In genomic region chr3:22075517-22075886, GRCm38 (mm10) we compare ENCODE assay signal across 8 mouse cellular contexts. TPM values are rescaled to one million over a fixed set of nuclear protein-coding genes. Genes with fewer than 3 reads are reported as not detected.
DNase-seq lines count a peak whose midpoint lies in the region; ATAC-seq and TF ChIP-seq lines count a peak whose summit lies in the region.

No protein-coding gene starts in this region.

- peak overlapping the region; percentile 85 for H3K4me2 ChIP-seq in lung, postnatal 0 days (replicated peaks; ENCODE audit: low read depth, low read length)
- peak overlapping the region; percentile 69 for H3K4me2 ChIP-seq in embryonic facial prominence, embryonic 13.5 days
- H3K4me2 ChIP-seq in hindbrain, embryonic 16.5 days (ENCODE audit: low read length): peak overlapping the region; percentile 57
- H3K4me2 ChIP-seq in midbrain, embryonic 15.5 days: peak overlapping the region; percentile 65

- no peaks in the 10 kb centered on the region for H3K36me3 ChIP-seq in lung, postnatal 0 days (ENCODE audit: insufficient read depth, low read length)
- peaks cover 4% of the 10 kb centered on the region; the same call in 1 of the 2 replicates for H3K36me3 ChIP-seq in embryonic facial prominence, embryonic 13.5 days
- H3K36me3 ChIP-seq in hindbrain, embryonic 16.5 days (ENCODE audit: control insufficient read depth, insufficient read depth, low read length): no peaks in the 10 kb centered on the region
- H3K36me3 ChIP-seq in midbrain, embryonic 15.5 days (replicated peaks): no peaks in the 10 kb centered on the region

- H3K4me1 ChIP-seq in lung, postnatal 0 days (ENCODE audit: insufficient read depth, low read depth, low read length): peaks cover 10% of the 10 kb centered on the region; the same call in 1 of the 2 replicates
- peaks cover 29% of the 10 kb centered on the region for H3K4me1 ChIP-seq in embryonic facial prominence, embryonic 13.5 days
- peaks cover 28% of the 10 kb centered on the region for H3K4me1 ChIP-seq in hindbrain, embryonic 16.5 days (ENCODE audit: control insufficient read depth, insufficient read depth, low read depth, low read length)
- peaks cover 38% of the 10 kb centered on the region for H3K4me1 ChIP-seq in midbrain, embryonic 15.5 days

- peak overlapping the region; percentile 71 for H3K9ac ChIP-seq in lung, postnatal 0 days (replicated peaks; ENCODE audit: low read depth)
- peak overlapping the region; percentile 88 for H3K9ac ChIP-seq in embryonic facial prominence, embryonic 13.5 days
- H3K9ac ChIP-seq in hindbrain, embryonic 16.5 days (ENCODE audit: low read depth, low read length): peak overlapping the region; percentile 98
- peak overlapping the region; percentile 86 for H3K9ac ChIP-seq in midbrain, embryonic 15.5 days

- H3K27me3 ChIP-seq in lung, postnatal 0 days (replicated peaks; ENCODE audit: insufficient read depth, low read length): no peaks in the 10 kb centered on the region
- no peaks in the 10 kb centered on the region for H3K27me3 ChIP-seq in embryonic facial prominence, embryonic 13.5 days
- no peaks in the 10 kb centered on the region for H3K27me3 ChIP-seq in hindbrain, embryonic 16.5 days (replicated peaks; ENCODE audit: control insufficient read depth, insufficient read depth, low read length)
- H3K27me3 ChIP-seq in midbrain, embryonic 15.5 days (replicated peaks): no peaks in the 10 kb centered on the region

- peak overlapping the region; percentile 97 for H3K27ac ChIP-seq in lung, postnatal 0 days (ENCODE audit: low read length)
- peak overlapping the region; percentile 97 for H3K27ac ChIP-seq in embryonic facial prominence, embryonic 13.5 days
- peak overlapping the region; percentile 99 for H3K27ac ChIP-seq in hindbrain, embryonic 16.5 days (ENCODE audit: low read depth, low read length)
- peak overlapping the region; percentile 98 for H3K27ac ChIP-seq in midbrain, embryonic 15.5 days

- TF ChIP-seq EP300 in lung, postnatal 0 days (IDR thresholded peaks at IDR 0.05): no peak

- no peaks in the 10 kb centered on the region for H3K9me3 ChIP-seq in lung, postnatal 0 days (ENCODE audit: low read length)
- H3K9me3 ChIP-seq in embryonic facial prominence, embryonic 13.5 days: no peaks in the 10 kb centered on the region
- H3K9me3 ChIP-seq in hindbrain, embryonic 16.5 days (ENCODE audit: control insufficient read depth, low read length): no peaks in the 10 kb centered on the region
- no peaks in the 10 kb centered on the region for H3K9me3 ChIP-seq in midbrain, embryonic 15.5 days

- no peak for TF ChIP-seq CTCF in lung, postnatal 0 days (IDR thresholded peaks at IDR 0.05)

- DNase-seq in lung, postnatal 0 days (ENCODE audit: low spot score): no peak
- no peak for DNase-seq in lung, postnatal 10 days
- DNase-seq in thymus, postnatal 14 days: no peak
- no peak for DNase-seq in ovary, postnatal 10 days (ENCODE audit: low spot score)
- no peak for DNase-seq in adrenal gland, postnatal 4 days (ENCODE audit: low spot score in 2 of 2)

- under 1% methylated on average over 28 of the region's 28 CpGs for WGBS in lung, postnatal 0 days
- WGBS in embryonic facial prominence, embryonic 13.5 days: under 1% methylated on average over 28 of the region's 28 CpGs
- under 1% methylated on average over 28 of the region's 28 CpGs for WGBS in hindbrain, embryonic 16.5 days
- under 1% methylated on average over 28 of the region's 28 CpGs for WGBS in midbrain, embryonic 15.5 days

- no peak for ATAC-seq in lung, postnatal 0 days
- no peak for ATAC-seq in embryonic facial prominence, embryonic 13.5 days (ENCODE audit: insufficient number of reproducible peaks, insufficient read depth, low FRiP score, low TSS enrichment, low read depth)
- ATAC-seq in hindbrain, embryonic 16.5 days: 0 out of 2 replicates have a peak, but pooled peaks have one; percentile 0
- peak; percentile 8; the same call in 1 of the 2 replicates for ATAC-seq in midbrain, embryonic 15.5 days (replicated peaks)

- peak overlapping the region; percentile 99 for H3K4me3 ChIP-seq in lung, postnatal 0 days (ENCODE audit: low read depth, low read length)
- peak overlapping the region; percentile 89 for H3K4me3 ChIP-seq in embryonic facial prominence, embryonic 13.5 days
- peak overlapping the region; percentile 92 for H3K4me3 ChIP-seq in hindbrain, embryonic 16.5 days (ENCODE audit: low read length)
- H3K4me3 ChIP-seq in midbrain, embryonic 15.5 days: peak overlapping the region; percentile 81

RNA-seq across cellular contexts. Expression of gene Tbl1xr1, which starts 0.9 kb away (rescaled TPM):
- polyA plus RNA-seq in lung, postnatal 0 days (2015; fragmentation: Nextera tagmentation; extraction: Ambion mirVana): 9.6 and 16.2 TPM in 2 replicates
- 22.7 and 23.7 TPM in 2 replicates for polyA plus RNA-seq in embryonic facial prominence, embryonic 13.5 days (2015; fragmentation: Nextera tagmentation; extraction: Ambion mirVana)
- 10.2 and 13.1 TPM in 2 replicates for polyA plus RNA-seq in hindbrain, embryonic 16.5 days (2015; fragmentation: Nextera tagmentation; extraction: Ambion mirVana)
- polyA plus RNA-seq in midbrain, embryonic 15.5 days (2015; fragmentation: Nextera tagmentation; extraction: Ambion mirVana): 16.1 and 16.2 TPM in 2 replicates
- 10 to 100 TPM; 73.7 to 99.3 TPM for total RNA-seq in adrenal gland, postnatal 4 days (2021)

Comparison
In these comparisons a context has a peak if more than half of its experiments do, and no peak if none do; other contexts are left out.
1. ATAC-seq: peak in hindbrain, embryonic 16.5 days (single experiment) and midbrain, embryonic 15.5 days (single experiment); none in lung, postnatal 0 days (single experiment) and embryonic facial prominence, embryonic 13.5 days (single experiment).
2. Peak in every context shown above with its lines, with median percentiles within 50 percentile points of each other: H3K27ac ChIP-seq, H3K4me2 ChIP-seq, H3K4me3 ChIP-seq and H3K9ac ChIP-seq.